Mouse (Mus musculus): ENCODE results near the gene Apeh.

GRCm38 (mm10) chr9:108111593-108112121 is 17.3 kb upstream of the Apeh start:
- TF ChIP-seq MXI1 (IDR thresholded peaks at IDR 0.05; ENCODE audit: low read depth, low read length) (no peak), CTCF (IDR thresholded peaks at IDR 0.05 in 2 of 3, conservative IDR thresholded peaks at IDR 0.05 in 1 of 3; ENCODE audit: control insufficient read depth in 1 of 3, insufficient read depth in 1 of 3, low read depth in 2 of 3, low read length in 3 of 3, poor library complexity in 1 of 3, severe bottlenecking in 1 of 3) (no peak), NRF1 (IDR thresholded peaks at IDR 0.05; ENCODE audit: insufficient read depth, low read depth, low read length, poor library complexity, severe bottlenecking) (no peak), CHD2 (IDR thresholded peaks at IDR 0.05; ENCODE audit: low read length) (no peak), GATA1 (IDR thresholded peaks at IDR 0.05; ENCODE audit: low read depth, low read length) (no peak), POLR2AphosphoS2 (IDR thresholded peaks at IDR 0.05; ENCODE audit: low read length) (no peak), POLR2A (IDR thresholded peaks at IDR 0.05; ENCODE audit: control insufficient read depth in 1 of 2, insufficient read depth in 1 of 2, low read depth in 1 of 2, low read length in 2 of 2, poor library complexity in 1 of 2) (no peak), EP300 (IDR thresholded peaks at IDR 0.05; ENCODE audit: low read depth in 1 of 2, low read length in 2 of 2) (no peak), MAX (IDR thresholded peaks at IDR 0.05; ENCODE audit: low read length) (no peak), ZNF384 (IDR thresholded peaks at IDR 0.05; ENCODE audit: low read depth, low read length) (no peak), MAFK (IDR thresholded peaks at IDR 0.05; ENCODE audit: borderline replicate concordance, low read depth, low read length) (no peak), USF1 (IDR thresholded peaks at IDR 0.05; ENCODE audit: low read depth, low read length) (no peak), GABPA (IDR thresholded peaks at IDR 0.05; ENCODE audit: low read depth, low read length) (no peak), JUND (IDR thresholded peaks at IDR 0.05; ENCODE audit: low read depth, low read length) (no peak)
